Mouse (Mus musculus) spleen, adult 2 months (tissue): ENCODE data around the gene Cacna1c.

Source experiments
- CTCF ChIP-seq: fragments of 200-500 bp; IDR thresholded peaks from 2 replicates; pipeline ENCODE4 v1.5.1; 2011; ENCODE audit warnings: mild to moderate bottlenecking, inconsistent platforms; ENCODE audit not compliant: insufficient read depth, insufficient read length, insufficient replicate concordance; ENCODE audit errors: extremely low read depth
- POLR2A ChIP-seq: fragments of 200-500 bp; IDR thresholded peaks from 2 replicates; pipeline ENCODE4 v1.6.1; 2011; ENCODE audit warnings: low read depth, low read length, inconsistent platforms

GRCm38 (mm10) chr6:118935520-118936415 is 260.4 kb downstream of the Cacna1c start:
- no peak for TF ChIP-seq CTCF
- TF ChIP-seq POLR2A = no peak
